Mouse (Mus musculus) testis, adult 2 months (tissue): Measurements from ENCODE around the gene Slc22a12. TPM values are rescaled to one million over a fixed set of nuclear protein-coding genes. Genes with fewer than 3 reads are reported as not detected.

Experiments used
- H3K27ac ChIP-seq: fragments of 200-500 bp; 2 replicates; pipeline ENCODE4 v1.5.1; 2012; ENCODE audit warnings: low read depth, low read length; ENCODE audit not compliant: control insufficient read depth, insufficient read depth
- H3K27me3 ChIP-seq: fragments of 200-500 bp; 2 replicates; pipeline ENCODE4 v1.6.1; 2012; ENCODE audit warnings: mild to moderate bottlenecking, low read length, moderate library complexity; ENCODE audit not compliant: control insufficient read depth, insufficient read depth
- H3K36me3 ChIP-seq: fragments of 200-500 bp; 2 replicates; pipeline ENCODE4 v1.6.1; 2012; ENCODE audit warnings: mild to moderate bottlenecking, low read length; ENCODE audit not compliant: control insufficient read depth, insufficient read depth
- H3K4me1 ChIP-seq: fragments of 200-500 bp; 2 replicates; pipeline ENCODE4 v1.6.1; 2012; ENCODE audit warnings: low read length; ENCODE audit not compliant: control insufficient read depth, insufficient read depth
- H3K4me3 ChIP-seq: fragments of 200-500 bp; 2 replicates; pipeline ENCODE4 v1.5.1; 2012; ENCODE audit warnings: low read depth, mild to moderate bottlenecking, low read length, moderate library complexity, mixed read lengths; ENCODE audit not compliant: control insufficient read depth
- CTCF ChIP-seq: fragments of 200-500 bp; IDR thresholded peaks from 2 replicates; pipeline ENCODE4 v1.5.1; 2012; ENCODE audit warnings: low read depth, mild to moderate bottlenecking, inconsistent platforms, low read length, moderate library complexity; ENCODE audit not compliant: control insufficient read depth, insufficient read depth, insufficient replicate concordance
- POLR2A ChIP-seq: fragments of 200-500 bp; IDR thresholded peaks from 2 replicates; pipeline ENCODE4 v1.6.1; 2012; ENCODE audit warnings: low read depth, mild to moderate bottlenecking, inconsistent platforms, low read length, moderate library complexity; ENCODE audit not compliant: control insufficient read depth
- polyA plus RNA-seq: library from polyadenylated mRNA; depleted of rRNA; stranded (reverse); fragments of >200 nt; gene quantifications from 2 replicates; pipeline ENCODE4 v1.2.3, GENCODE M21; 2012

Gene Slc22a12
- polyA plus RNA-seq, 1 experiment, result 6.9 TPM

- TF ChIP-seq CTCF (no peak), POLR2A (no peak)
- no peaks in the 10 kb centered on the region for H3K27me3 ChIP-seq
- H3K36me3 ChIP-seq, result no peaks in the 10 kb centered on the region
- no peak overlapping the region for H3K27ac ChIP-seq
- no peak overlapping the region for H3K4me3 ChIP-seq
- H3K4me1 ChIP-seq, result no peaks in the 10 kb centered on the region; the same call in 1 of the 2 replicates
Measured at GRCm38 (mm10) chr19:6540191-6540590, 2.6 kb downstream of the Slc22a12 start.

- no peak overlapping the region for H3K27ac ChIP-seq
- H3K27me3 ChIP-seq, result no peaks in the 10 kb centered on the region
- H3K4me1 ChIP-seq, result no peaks in the 10 kb centered on the region; the same call in 1 of the 2 replicates
- H3K4me3 ChIP-seq, result no peak overlapping the region
- H3K36me3 ChIP-seq, result no peaks in the 10 kb centered on the region
- TF ChIP-seq CTCF, result no peak
- TF ChIP-seq POLR2A, result no peak
Measured at GRCm38 (mm10) chr19:6539592-6539991, 3.2 kb downstream of the Slc22a12 start.

GRCm38 (mm10) chr19:6538546-6538945, 4.3 kb downstream of the Slc22a12 start:
- Histone ChIP-seq H3K36me3 (no peaks in the 10 kb centered on the region), H3K4me1 (no peaks in the 10 kb centered on the region; the same call in 1 of the 2 replicates), H3K27ac (no peak overlapping the region), H3K27me3 (no peaks in the 10 kb centered on the region), H3K4me3 (no peak overlapping the region)
- TF ChIP-seq CTCF, result no peak
- no peak for TF ChIP-seq POLR2A

- Histone ChIP-seq H3K4me3 (no peak overlapping the region), H3K27ac (no peak overlapping the region), H3K36me3 (no peaks in the 10 kb centered on the region), H3K27me3 (no peaks in the 10 kb centered on the region), H3K4me1 (no peaks in the 10 kb centered on the region; the same call in 1 of the 2 replicates)
- no peak for TF ChIP-seq POLR2A
- TF ChIP-seq CTCF, result no peak
Measured at GRCm38 (mm10) chr19:6537526-6537925, 5.3 kb downstream of the Slc22a12 start.

DNA sequence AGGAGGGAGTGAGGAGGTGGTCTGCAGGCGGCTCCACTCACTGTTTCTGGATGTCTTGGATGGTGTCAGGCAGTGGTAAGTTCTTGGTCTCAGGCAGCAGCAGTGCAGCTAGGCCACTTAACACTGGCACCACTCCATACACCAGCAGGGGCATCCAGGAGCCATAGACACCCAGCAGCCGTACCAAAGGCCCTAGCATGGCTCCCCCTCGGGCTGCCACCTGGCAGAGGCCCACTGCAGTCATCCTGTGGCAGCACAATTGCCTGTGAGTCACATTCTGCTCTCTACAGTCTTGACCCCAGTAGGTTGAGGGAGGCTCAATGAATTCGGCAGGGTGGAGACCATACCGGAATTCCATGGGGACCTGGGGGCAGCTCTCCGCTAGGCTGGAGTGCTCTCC, 6.1 kb downstream of the Slc22a12 start:
- TF ChIP-seq POLR2A (no peak), CTCF (no peak)
- no peak overlapping the region for H3K27ac ChIP-seq
- H3K4me1 ChIP-seq, result peaks cover 4% of the 10 kb centered on the region; the same call in 1 of the 2 replicates

DNA sequence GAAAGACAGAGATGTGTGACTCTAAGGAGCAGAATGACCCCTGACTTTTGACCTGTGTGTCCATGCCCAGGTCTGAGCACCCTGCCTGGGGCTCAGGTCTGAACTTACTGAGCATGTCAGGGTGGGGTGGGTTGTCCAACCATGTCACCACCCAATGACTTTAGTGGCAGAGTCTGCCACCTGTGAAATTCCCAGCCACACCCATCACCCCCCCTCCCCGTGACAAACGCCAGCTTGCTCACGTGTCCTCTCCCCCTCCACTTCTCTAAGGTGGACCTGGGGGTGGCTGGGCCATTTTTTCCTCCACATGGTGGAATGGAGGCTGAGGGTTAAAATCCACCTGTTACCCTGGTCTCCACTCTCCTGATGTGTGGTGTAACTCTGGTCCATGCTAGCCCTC, 6.6 kb downstream of the Slc22a12 start:
- H3K27ac ChIP-seq, result no peak overlapping the region
- H3K27me3 ChIP-seq, result no peaks in the 10 kb centered on the region
- peaks cover 8% of the 10 kb centered on the region for H3K4me1 ChIP-seq
- H3K4me3 ChIP-seq, result no peak overlapping the region
- no peaks in the 10 kb centered on the region for H3K36me3 ChIP-seq
- no peak for TF ChIP-seq POLR2A
- TF ChIP-seq CTCF, result no peak

More for the DNA sequence above, 6.1 kb downstream of the Slc22a12 start:
- H3K27me3 ChIP-seq, result no peaks in the 10 kb centered on the region
- no peak overlapping the region for H3K4me3 ChIP-seq
- H3K36me3 ChIP-seq, result no peaks in the 10 kb centered on the region

GRCm38 (mm10) chr19:6534118-6534415, 8.8 kb downstream of the Slc22a12 start:
- H3K27me3 ChIP-seq, result no peaks in the 10 kb centered on the region; the same call in 1 of the 2 replicates
- no peak for TF ChIP-seq POLR2A
- TF ChIP-seq CTCF, result no peak
- no peaks in the 10 kb centered on the region for H3K36me3 ChIP-seq
- peaks cover 10% of the 10 kb centered on the region for H3K4me1 ChIP-seq
- H3K4me3 ChIP-seq, result no peak overlapping the region
- no peak overlapping the region for H3K27ac ChIP-seq
